Comparison of ENCODE assay signal across 26 mouse cellular contexts in genomic region chr6:31604629-31605265, GRCm38 (mm10). TPM values are rescaled to one million over a fixed set of nuclear protein-coding genes. Genes with fewer than 3 reads are reported as not detected.
DNase-seq lines count a peak whose midpoint lies in the region; ATAC-seq lines count a peak whose summit lies in the region.
"Had no signal": no experiment of that assay in that cellular context is flagged by ENCODE, and none has a peak within 500 bp of the region (broad histone marks: within the 10 kb centered on the region; RNA-seq: fewer than 3 reads in every experiment).

No protein-coding gene starts in this region.

- intact Hi-C loops in gastrocnemius, postnatal 14 days (cut with DNase I; ENCODE audit: low total_unique reads): no loop called here

- no peaks in the 10 kb centered on the region for H3K36me3 ChIP-seq in hindbrain, embryonic 16.5 days (ENCODE audit: control insufficient read depth, insufficient read depth, low read length)
- no peaks in the 10 kb centered on the region for H3K36me3 ChIP-seq in hindbrain, embryonic 10.5 days
- H3K36me3 ChIP-seq in lung, embryonic 15.5 days: no peaks in the 10 kb centered on the region
- H3K36me3 ChIP-seq: embryonic facial prominence, embryonic 15.5 days; forebrain, embryonic 10.5 days; heart, embryonic 15.5 days had no signal

- H3K9ac ChIP-seq in hindbrain, embryonic 16.5 days (ENCODE audit: low read depth, low read length): no peak overlapping the region
- H3K9ac ChIP-seq in lung, embryonic 15.5 days: no peak overlapping the region
- H3K9ac ChIP-seq: embryonic facial prominence, embryonic 15.5 days; heart, embryonic 15.5 days; liver, postnatal 0 days had no signal

- H3K27me3 ChIP-seq in hindbrain, embryonic 16.5 days (replicated peaks; ENCODE audit: control insufficient read depth, insufficient read depth, low read length): no peaks in the 10 kb centered on the region
- no peaks in the 10 kb centered on the region for H3K27me3 ChIP-seq in hindbrain, embryonic 10.5 days (ENCODE audit: insufficient read depth, poor library complexity, severe bottlenecking)
- no peaks in the 10 kb centered on the region for H3K27me3 ChIP-seq in lung, embryonic 15.5 days
- H3K27me3 ChIP-seq: embryonic facial prominence, embryonic 15.5 days; heart, embryonic 15.5 days had no signal

- no peaks in the 10 kb centered on the region for H3K9me3 ChIP-seq in hindbrain, embryonic 16.5 days (ENCODE audit: control insufficient read depth, low read length)
- H3K9me3 ChIP-seq in hindbrain, embryonic 10.5 days: no peaks in the 10 kb centered on the region
- no peaks in the 10 kb centered on the region for H3K9me3 ChIP-seq in lung, embryonic 15.5 days
- H3K9me3 ChIP-seq: embryonic facial prominence, embryonic 15.5 days; forebrain, embryonic 10.5 days; heart, embryonic 15.5 days had no signal

- 85% methylated on average over 7 of the region's 7 CpGs for WGBS in hindbrain, embryonic 16.5 days
- 84% methylated on average over 7 of the region's 7 CpGs for WGBS in hindbrain, embryonic 10.5 days
- WGBS in lung, embryonic 15.5 days: 51% methylated on average over 7 of the region's 7 CpGs

- no peak overlapping the region for H3K27ac ChIP-seq in hindbrain, embryonic 16.5 days (ENCODE audit: low read depth, low read length)
- no peak overlapping the region for H3K27ac ChIP-seq in hindbrain, embryonic 10.5 days
- H3K27ac ChIP-seq in lung, embryonic 15.5 days: peak overlapping the region; percentile 74
- H3K27ac ChIP-seq: embryonic facial prominence, embryonic 15.5 days; forebrain, embryonic 10.5 days; heart, adult 2 months; heart, embryonic 15.5 days had no signal

- DNase-seq in cerebellum, adult 11-12 months: peak; percentile 9
- no peak for DNase-seq in cerebellum, postnatal 36 days
- no peak for DNase-seq in hindbrain, embryonic 10.5 days (ENCODE audit: low spot score)
- no peak for DNase-seq in lung, adult 18-20 months
- peak; percentile 11 to 23 for DNase-seq in layer of hippocampus, postnatal 10 days (ENCODE audit: low spot score in 2 of 2)
- DNase-seq in gastrocnemius, postnatal 14 days: no peak
- DNase-seq: adrenal gland, postnatal 10 days; gastrocnemius, postnatal 25 days; heart, adult 2 months; heart, postnatal 4 days; kidney, adult 8-10 months; kidney, postnatal 14 days; liver; liver, postnatal 0 days; midbrain, embryonic 14.5 days; right cerebral cortex, postnatal 14 days; spleen, adult 18-20 months; thymus, postnatal 36 days had no signal

- peak; percentile 20; the same call in 1 of the 2 replicates for ATAC-seq in hindbrain, embryonic 16.5 days
- ATAC-seq in lung, embryonic 15.5 days (ENCODE audit: borderline replicate concordance, extremely low read depth, low FRiP score, low TSS enrichment): no peak
- ATAC-seq: activated CD4-positive, CD25-positive, alpha-beta regulatory T cell, adult 4 months; liver, postnatal 0 days had no signal

- no peak overlapping the region for H3K4me3 ChIP-seq in hindbrain, embryonic 16.5 days (ENCODE audit: low read length)
- no peak overlapping the region for H3K4me3 ChIP-seq in hindbrain, embryonic 10.5 days
- H3K4me3 ChIP-seq in lung, embryonic 15.5 days: no peak overlapping the region
- H3K4me3 ChIP-seq: embryonic facial prominence, embryonic 15.5 days; forebrain, embryonic 10.5 days; heart, adult 2 months; heart, embryonic 15.5 days; myocyte had no signal

- no peak overlapping the region for H3K4me2 ChIP-seq in hindbrain, embryonic 16.5 days (ENCODE audit: low read length)
- no peak overlapping the region for H3K4me2 ChIP-seq in lung, embryonic 15.5 days
- H3K4me2 ChIP-seq: embryonic facial prominence, embryonic 15.5 days; heart, embryonic 15.5 days had no signal

- H3K4me1 ChIP-seq in hindbrain, embryonic 16.5 days (ENCODE audit: control insufficient read depth, insufficient read depth, low read depth, low read length): peaks cover 8% of the 10 kb centered on the region
- peaks cover 24% of the 10 kb centered on the region for H3K4me1 ChIP-seq in hindbrain, embryonic 10.5 days (replicated peaks)
- peaks cover 40% of the 10 kb centered on the region for H3K4me1 ChIP-seq in lung, embryonic 15.5 days

RNA-seq across cellular contexts. Expression of gene Podxl, which starts 41.0 kb away (rescaled TPM):
- 8.3 and 11.3 TPM in 2 replicates for polyA plus RNA-seq in hindbrain, embryonic 16.5 days (2015; fragmentation: Nextera tagmentation; extraction: Ambion mirVana)
- polyA plus RNA-seq in hindbrain, embryonic 10.5 days (2016; fragmentation: Nextera tagmentation; extraction: Ambion mirVana): 16.2 and 19.8 TPM in 2 replicates
- 33.6 and 37.0 TPM in 2 replicates for polyA plus RNA-seq in lung, embryonic 15.5 days (2015; fragmentation: Nextera tagmentation; extraction: Ambion mirVana)
- total RNA-seq in layer of hippocampus, postnatal 10 days (2021): 10 to 100 TPM; 19.2 to 21.1 TPM
- total RNA-seq in gastrocnemius, postnatal 14 days (2021): 10 to 100 TPM; 24.9 to 30.4 TPM
- total RNA-seq: megakaryocyte, adult 5-6 weeks had no signal
- polyA plus RNA-seq: activated CD4-positive, CD25-positive, alpha-beta regulatory T cell, adult 4 months had no signal

Comparison
In these comparisons a context has a peak if more than half of its experiments do, and no peak if none do; other contexts are left out.
1. DNase-seq: peak in cerebellum, adult 11-12 months (single experiment) and layer of hippocampus, postnatal 10 days (2 of 2); none in cerebellum, postnatal 36 days (0 of 2), hindbrain, embryonic 10.5 days (single experiment), lung, adult 18-20 months (0 of 2) and gastrocnemius, postnatal 14 days (single experiment).